Mouse (Mus musculus) liver, adult 2 months (tissue): ENCODE results near the gene Prdx2. TPM values are rescaled to one million over a fixed set of nuclear protein-coding genes. Genes with fewer than 3 reads are reported as not detected.

Experiments used
- DNase-seq: peaks from one replicate; pipeline ENCODE4 v3.0.0-alpha.2; 2011; ENCODE audit warnings: low read depth, low spot score; ENCODE audit errors: extremely low read depth
- H3K27ac ChIP-seq: fragments of 200-500 bp; replicated peaks from 2 replicates; pipeline ENCODE4 v1.5.1; 2012; ENCODE audit warnings: low read depth, mild to moderate bottlenecking, control low read depth, inconsistent platforms, low read length; ENCODE audit not compliant: insufficient read depth
- H3K27me3 ChIP-seq: fragments of 200-500 bp; 2 replicates; pipeline ENCODE4 v1.6.1; 2012; ENCODE audit warnings: mild to moderate bottlenecking, moderate library complexity, low read length, inconsistent platforms; ENCODE audit not compliant: control insufficient read depth, insufficient read depth
- H3K36me3 ChIP-seq: fragments of 200-500 bp; 2 replicates; pipeline ENCODE4 v1.6.1; 2012; ENCODE audit warnings: low read length, inconsistent platforms; ENCODE audit not compliant: control insufficient read depth, insufficient read depth
- H3K4me1 ChIP-seq: fragments of 200-500 bp; 2 replicates; pipeline ENCODE4 v1.6.1; 2011; ENCODE audit warnings: low read length; ENCODE audit not compliant: control insufficient read depth, insufficient read depth
- H3K4me3 ChIP-seq: fragments of 200-500 bp; 2 replicates; pipeline ENCODE4 v1.5.1; 2011; ENCODE audit warnings: low read depth, mild to moderate bottlenecking, control low read depth, low read length, moderate library complexity; ENCODE audit not compliant: insufficient read depth
- H3K79me2 ChIP-seq: fragments of 200-500 bp; 2 replicates; pipeline ENCODE4 v1.6.1; 2012; ENCODE audit warnings: inconsistent platforms, mild to moderate bottlenecking, low read length, moderate library complexity; ENCODE audit not compliant: control insufficient read depth, insufficient read depth
- H3K9ac ChIP-seq: fragments of 200-500 bp; 2 replicates; pipeline ENCODE4 v1.6.1; 2012; ENCODE audit warnings: low read depth, mild to moderate bottlenecking, control low read depth, inconsistent platforms, low read length
- CTCF ChIP-seq: fragments of 200-500 bp; IDR thresholded peaks from 2 replicates; pipeline ENCODE4 v1.5.1; 2011; ENCODE audit warnings: low read depth, low read length, control low read depth
- POLR2A ChIP-seq: fragments of 200-500 bp; IDR thresholded peaks from 2 replicates; pipeline ENCODE4 v1.6.1; 2011; ENCODE audit warnings: low read length, control low read depth; ENCODE audit not compliant: insufficient read depth; ENCODE audit errors: extremely low read depth
- WGBS: fragments of 180-500 bp; shearing (Covaris S2); methylation state at CpG from one replicate; pipeline ENCODE4 v1.1.7; 2018; 5-methylcytosine and 5-hydroxymethylcytosine counted together
- polyA plus RNA-seq: library from polyadenylated mRNA; depleted of rRNA; stranded (reverse); fragments of >200 nt; gene quantifications from 2 replicates; pipeline ENCODE4 v1.2.3, GENCODE M21; 2012; rRNA removed
- total RNA-seq: library from RNA; depleted of rRNA; stranded (reverse); fragments of >200 nt; gene quantifications from 2 replicates; pipeline ENCODE4 v1.2.3, GENCODE M21; 2014; rRNA removed

The Prdx2 gene
- total and polyA plus RNA-seq, 2 experiments: 110 to 135 TPM

GRCm38 (mm10) chr8:85017209-85017608 lies 47.8 kb downstream of the Prdx2 start:
- DNase-seq: no peak
- Histone ChIP-seq H3K36me3 (peaks cover 3% of the 10 kb centered on the region; the same call in 1 of the 2 replicates), H3K9ac (no peak overlapping the region), H3K27me3 (no peaks in the 10 kb centered on the region), H3K4me1 (no peaks in the 10 kb centered on the region), H3K79me2 (0 out of 2 replicates have a peak, but pooled peaks cover 2% of the 10 kb centered on the region), H3K27ac (no peak overlapping the region), H3K4me3 (no peak overlapping the region)
- TF ChIP-seq POLR2A (no peak), CTCF (no peak)
- WGBS: 78% methylated on average over 5 of the region's 5 CpGs

GRCm38 (mm10) chr8:85021514-85022055 lies 52.2 kb downstream of the Prdx2 start:
- Histone ChIP-seq H3K27ac (no peak overlapping the region), H3K4me3 (no peak overlapping the region), H3K27me3 (no peaks in the 10 kb centered on the region), H3K9ac (no peak overlapping the region), H3K79me2 (peaks cover 15% of the 10 kb centered on the region; the same call in 1 of the 2 replicates), H3K36me3 (peaks cover 3% of the 10 kb centered on the region; the same call in 1 of the 2 replicates), H3K4me1 (peaks cover 10% of the 10 kb centered on the region; the same call in 1 of the 2 replicates)
- 96% methylated on average over 3 of the region's 3 CpGs for WGBS
- no peak for DNase-seq
- TF ChIP-seq POLR2A: no peak
- TF ChIP-seq CTCF: no peak

GRCm38 (mm10) chr8:85023846-85024245 lies 54.5 kb downstream of the Prdx2 start:
- no peak overlapping the region for H3K9ac ChIP-seq

More at GRCm38 (mm10) chr8:85023846-85024245, 54.5 kb downstream of the Prdx2 start:
- TF ChIP-seq CTCF: no peak
- no peak for TF ChIP-seq POLR2A
- no peak for DNase-seq
- WGBS: 97% methylated on average over 3 of the region's 3 CpGs
- H3K36me3 ChIP-seq: peaks cover 3% of the 10 kb centered on the region; the same call in 1 of the 2 replicates
- H3K4me3 ChIP-seq: no peak overlapping the region
- H3K79me2 ChIP-seq: peaks cover 26% of the 10 kb centered on the region
- H3K27me3 ChIP-seq: no peaks in the 10 kb centered on the region
- H3K27ac ChIP-seq: no peak overlapping the region
- H3K4me1 ChIP-seq: peaks cover 20% of the 10 kb centered on the region

Other genes starting within 250 kb of the Prdx2 start
- not detected in 2 replicates for gene G430095P16Rik, start 246.6 kb upstream of the Prdx2 start, total RNA-seq
- 0.19 TPM in 1 of 2 replicates, not detected in the other for gene G430095P16Rik, start 246.6 kb upstream of the Prdx2 start, polyA plus RNA-seq
- 20.7 and 27.5 TPM in 2 replicates for gene Nfix, start 169.2 kb upstream of the Prdx2 start, total RNA-seq
- 32.9 and 34.4 TPM in 2 replicates for gene Nfix, start 169.2 kb upstream of the Prdx2 start, polyA plus RNA-seq
- 0.94 and 1.8 TPM in 2 replicates for gene Dand5, start 146.8 kb upstream of the Prdx2 start, total RNA-seq
- gene Dand5, start 146.8 kb upstream of the Prdx2 start, polyA plus RNA-seq: 2.0 and 2.6 TPM in 2 replicates
- 26.7 and 28.1 TPM in 2 replicates for gene Gadd45gip1, start 138.1 kb upstream of the Prdx2 start, total RNA-seq
- gene Gadd45gip1, start 138.1 kb upstream of the Prdx2 start, polyA plus RNA-seq: 29.8 and 34.2 TPM in 2 replicates
- 28.2 and 40.7 TPM in 2 replicates for gene Rad23a, start 128.9 kb upstream of the Prdx2 start, total RNA-seq
- gene Rad23a, start 128.9 kb upstream of the Prdx2 start, polyA plus RNA-seq: 52.0 and 68.4 TPM in 2 replicates
- gene Calr, start 122.7 kb upstream of the Prdx2 start, total RNA-seq: 411 and 458 TPM in 2 replicates
- 308 and 349 TPM in 2 replicates for gene Calr, start 122.7 kb upstream of the Prdx2 start, polyA plus RNA-seq
- 11.0 and 13.6 TPM in 2 replicates for gene Farsa, start 112.6 kb upstream of the Prdx2 start, total RNA-seq
- 24.1 and 32.4 TPM in 2 replicates for gene Farsa, start 112.6 kb upstream of the Prdx2 start, polyA plus RNA-seq
- gene Syce2, start 97.5 kb upstream of the Prdx2 start, total RNA-seq: 1.1 and 1.6 TPM in 2 replicates
- gene Syce2, start 97.5 kb upstream of the Prdx2 start, polyA plus RNA-seq: 0.92 and 1.0 TPM in 2 replicates
- 461 and 560 TPM in 2 replicates for gene Gcdh, start 75.7 kb upstream of the Prdx2 start, total RNA-seq
- 1,882 and 2,081 TPM in 2 replicates for gene Gcdh, start 75.7 kb upstream of the Prdx2 start, polyA plus RNA-seq
- 4.8 and 5.8 TPM in 2 replicates for gene Klf1, start 67.7 kb upstream of the Prdx2 start, total RNA-seq
- 5.2 and 6.6 TPM in 2 replicates for gene Klf1, start 67.7 kb upstream of the Prdx2 start, polyA plus RNA-seq
- 13.0 and 16.1 TPM in 2 replicates for gene Dnase2a, start 61.0 kb upstream of the Prdx2 start, total RNA-seq
- gene Dnase2a, start 61.0 kb upstream of the Prdx2 start, polyA plus RNA-seq: 16.1 and 20.0 TPM in 2 replicates
- gene Mast1, start 32.2 kb upstream of the Prdx2 start, total RNA-seq: 0.09 and 0.13 TPM in 2 replicates
- gene Mast1, start 32.2 kb upstream of the Prdx2 start, polyA plus RNA-seq: 0.25 and 0.43 TPM in 2 replicates
- gene Rtbdn, start 22.6 kb upstream of the Prdx2 start, total RNA-seq: not detected in 2 replicates
- gene Rtbdn, start 22.6 kb upstream of the Prdx2 start, polyA plus RNA-seq: not detected in 2 replicates
- gene Gm49661, start 154 bp upstream of the Prdx2 start, total RNA-seq: not detected in 2 replicates
- gene Gm49661, start 154 bp upstream of the Prdx2 start, polyA plus RNA-seq: 1.0 TPM in 1 of 2 replicates, not detected in the other
- 17.1 and 24.5 TPM in 2 replicates for gene Rnaseh2a, start 180 bp downstream of the Prdx2 start, total RNA-seq
- gene Rnaseh2a, start 180 bp downstream of the Prdx2 start, polyA plus RNA-seq: 25.6 and 28.3 TPM in 2 replicates
- 29.5 and 45.6 TPM in 2 replicates for gene Junb, start 9.1 kb downstream of the Prdx2 start, total RNA-seq
- 12.3 and 17.9 TPM in 2 replicates for gene Junb, start 9.1 kb downstream of the Prdx2 start, polyA plus RNA-seq
- gene Hook2, start 21.0 kb downstream of the Prdx2 start, total RNA-seq: 12.4 and 14.2 TPM in 2 replicates
- 9.6 and 12.5 TPM in 2 replicates for gene Hook2, start 21.0 kb downstream of the Prdx2 start, polyA plus RNA-seq
- not detected in 2 replicates for gene Best2, start 44.9 kb downstream of the Prdx2 start, total RNA-seq
- 0.06 TPM in 1 of 2 replicates, not detected in the other for gene Best2, start 44.9 kb downstream of the Prdx2 start, polyA plus RNA-seq
- 30.3 and 33.8 TPM in 2 replicates for gene Asna1, start 55.7 kb downstream of the Prdx2 start, total RNA-seq
- gene Asna1, start 55.7 kb downstream of the Prdx2 start, polyA plus RNA-seq: 60.0 and 71.6 TPM in 2 replicates
- 83.2 and 94.1 TPM in 2 replicates for gene Trir, start 57.2 kb downstream of the Prdx2 start, total RNA-seq
- gene Trir, start 57.2 kb downstream of the Prdx2 start, polyA plus RNA-seq: 69.5 and 80.8 TPM in 2 replicates
- gene Tnpo2, start 67.3 kb downstream of the Prdx2 start, total RNA-seq: 15.4 and 23.3 TPM in 2 replicates
- 28.8 and 33.1 TPM in 2 replicates for gene Tnpo2, start 67.3 kb downstream of the Prdx2 start, polyA plus RNA-seq
- 19.9 and 21.9 TPM in 2 replicates for gene Fbxw9, start 90.5 kb downstream of the Prdx2 start, total RNA-seq
- gene Fbxw9, start 90.5 kb downstream of the Prdx2 start, polyA plus RNA-seq: 55.2 and 75.4 TPM in 2 replicates
- gene Gm5741, start 98.4 kb downstream of the Prdx2 start, total RNA-seq: not detected in 2 replicates
- gene Gm5741, start 98.4 kb downstream of the Prdx2 start, polyA plus RNA-seq: 0.70 TPM in 1 of 2 replicates, not detected in the other
- gene Dhps, start 102.2 kb downstream of the Prdx2 start, total RNA-seq: 14.8 and 15.1 TPM in 2 replicates
- gene Dhps, start 102.2 kb downstream of the Prdx2 start, polyA plus RNA-seq: 14.4 and 20.6 TPM in 2 replicates
- 26.3 and 33.0 TPM in 2 replicates for gene Wdr83os, start 111.2 kb downstream of the Prdx2 start, total RNA-seq
- 111 and 126 TPM in 2 replicates for gene Wdr83os, start 111.2 kb downstream of the Prdx2 start, polyA plus RNA-seq
- 12.2 and 15.5 TPM in 2 replicates for gene Wdr83, start 111.7 kb downstream of the Prdx2 start, total RNA-seq
- 22.5 and 26.2 TPM in 2 replicates for gene Wdr83, start 111.7 kb downstream of the Prdx2 start, polyA plus RNA-seq
- 57.2 and 70.4 TPM in 2 replicates for gene Man2b1, start 113.7 kb downstream of the Prdx2 start, total RNA-seq
- 51.5 and 69.5 TPM in 2 replicates for gene Man2b1, start 113.7 kb downstream of the Prdx2 start, polyA plus RNA-seq
- gene Zfp791, start 153.5 kb downstream of the Prdx2 start, total RNA-seq: 2.7 and 2.8 TPM in 2 replicates
- 0.38 and 0.49 TPM in 2 replicates for gene Zfp791, start 153.5 kb downstream of the Prdx2 start, polyA plus RNA-seq
- gene Cks1brt, start 182.3 kb downstream of the Prdx2 start, total RNA-seq: not detected in 2 replicates
- gene Cks1brt, start 182.3 kb downstream of the Prdx2 start, polyA plus RNA-seq: not detected in 2 replicates